Mouse (Mus musculus): ENCODE data around the gene AU040320.

The AU040320 gene

GRCm38 (mm10) chr4:126861514-126862266, 108.3 kb downstream of the AU040320 start:
- DNase-seq, result no peak

GRCm38 (mm10) chr4:126868699-126869098, 115.4 kb downstream of the AU040320 start:
- no peak for DNase-seq

DNA sequence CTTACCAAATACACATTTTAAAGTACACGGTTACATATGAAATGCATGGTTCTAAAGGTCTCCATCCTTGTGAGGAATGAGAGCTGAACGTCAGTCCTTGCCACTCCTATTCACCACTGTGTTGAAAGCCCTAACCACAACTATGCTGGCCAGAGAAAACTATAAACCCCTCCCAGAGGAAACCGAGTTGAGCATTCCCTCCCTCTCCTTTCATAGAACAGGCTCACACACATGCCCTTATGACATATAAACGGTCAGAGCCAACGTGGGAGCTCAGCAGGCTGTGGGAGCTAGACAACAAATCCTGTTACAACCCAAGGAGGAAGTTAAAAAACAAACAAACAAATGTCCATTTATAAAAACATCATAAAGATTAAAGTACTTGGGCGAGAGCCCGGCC, 119.4 kb downstream of the AU040320 start:
- DNase-seq, result no peak

- DNase-seq, result no peak
Observed at GRCm38 (mm10) chr4:126879560-126880275, 126.4 kb downstream of the AU040320 start.

GRCm38 (mm10) chr4:126883602-126884001, 130.3 kb downstream of the AU040320 start:
- DNase-seq, result no peak

DNA sequence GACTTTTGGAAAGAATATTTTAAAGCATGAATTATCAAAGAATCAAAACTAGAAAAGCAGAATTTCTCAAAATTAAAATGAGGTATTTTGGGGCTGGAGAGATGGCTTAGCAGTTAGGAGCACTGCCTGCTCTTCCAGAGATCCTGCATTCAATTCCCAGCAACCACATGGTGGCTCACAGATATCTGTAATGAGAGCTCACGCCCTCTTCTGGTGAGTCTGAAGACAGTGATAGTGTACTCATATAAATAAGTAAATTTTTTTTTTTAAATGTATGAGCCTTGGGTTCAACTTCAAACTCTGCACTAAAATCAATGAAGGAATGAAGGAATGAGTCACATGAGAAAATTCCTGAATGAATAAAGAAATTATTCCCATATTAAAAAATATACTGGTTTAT, 132.6 kb downstream of the AU040320 start:
- DNase-seq, result no peak

GRCm38 (mm10) chr4:126889879-126890278, 136.5 kb downstream of the AU040320 start:
- DNase-seq, result no peak

All from cerebellum, adult 9-10 months (tissue).